Mouse (Mus musculus): ENCODE results near the gene Slc26a5. TPM values are rescaled to one million over a fixed set of nuclear protein-coding genes. Genes with fewer than 3 reads are reported as not detected.

The Slc26a5 gene
- 0.23 and 0.34 TPM in 2 replicates for polyA plus RNA-seq (2014; fragmentation: Nextera tagmentation; extraction: Ambion mirVana)

DNA sequence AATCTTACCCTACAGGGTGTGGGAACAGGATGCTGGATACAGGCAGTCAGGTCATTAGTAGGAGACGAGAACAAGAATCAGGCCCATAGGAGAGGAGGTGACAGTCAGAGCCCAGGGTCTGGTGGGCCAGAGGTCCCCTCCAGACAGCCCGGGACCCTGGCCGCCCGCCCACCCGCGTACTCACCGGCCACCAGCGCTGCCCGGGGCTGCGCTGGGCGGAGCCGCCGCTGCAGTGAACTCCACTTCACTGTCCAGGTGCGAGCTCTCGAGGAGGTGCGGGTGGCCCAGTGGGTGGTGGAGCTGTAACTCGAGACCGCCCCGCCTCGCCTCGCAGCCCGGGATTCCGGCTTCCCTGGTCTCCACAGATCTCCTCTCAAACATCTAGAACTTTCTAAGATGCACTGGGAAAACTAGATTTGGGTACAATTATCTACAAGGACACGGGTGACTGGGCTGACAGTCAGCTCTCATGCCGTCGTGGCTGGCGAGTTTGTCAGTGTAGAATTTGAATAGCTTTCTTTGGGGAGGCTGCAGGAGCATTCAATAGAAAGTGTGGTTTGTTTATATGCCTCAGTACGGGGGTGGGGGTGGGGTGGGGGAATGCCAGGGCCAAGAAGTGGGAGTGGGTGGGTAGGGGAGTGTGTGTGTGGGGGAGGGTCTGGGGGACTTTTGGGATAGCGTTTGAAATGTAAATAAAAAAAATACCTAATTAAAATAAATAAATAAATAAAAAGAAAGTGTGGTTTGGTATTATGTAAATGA is at the start of gene Slc26a5:
Gene Slc26a5 (minus strand): TSS at position 259 of the 762 bp plus-strand sequence.
- Histone ChIP-seq H3K27me3 (ENCODE audit: control insufficient read depth, insufficient read depth, low read length) (no peaks in the 10 kb centered on the region), H3K4me3 (replicated peaks; ENCODE audit: low read depth, low read length) (peak within 1 kb of the TSS; percentile 33), H3K36me3 (ENCODE audit: control insufficient read depth, insufficient read depth, low read length) (no peaks in the 10 kb centered on the region), H3K27ac (replicated peaks; ENCODE audit: low read depth, low read length) (0 out of 2 replicates have a peak within 1 kb of the TSS, but pooled peaks have one; percentile 14), H3K4me1 (ENCODE audit: control insufficient read depth, insufficient read depth, low read length) (peaks cover 6% of the 10 kb centered on the region), H3K9ac (replicated peaks; ENCODE audit: low read length) (peak within 1 kb of the TSS; percentile 31), H3K4me2 (ENCODE audit: low read length) (peak within 1 kb of the TSS; percentile 62), H3K9me3 (ENCODE audit: control insufficient read depth, low read length) (no peaks in the 10 kb centered on the region)
- ATAC-seq (ENCODE audit: low FRiP score, low TSS enrichment) (peak; percentile 57; the same call in 1 of the 2 replicates), DNase-seq (peak; percentile 44)
- WGBS, result 3% methylated on average over 29 of the region's 29 CpGs

DNA sequence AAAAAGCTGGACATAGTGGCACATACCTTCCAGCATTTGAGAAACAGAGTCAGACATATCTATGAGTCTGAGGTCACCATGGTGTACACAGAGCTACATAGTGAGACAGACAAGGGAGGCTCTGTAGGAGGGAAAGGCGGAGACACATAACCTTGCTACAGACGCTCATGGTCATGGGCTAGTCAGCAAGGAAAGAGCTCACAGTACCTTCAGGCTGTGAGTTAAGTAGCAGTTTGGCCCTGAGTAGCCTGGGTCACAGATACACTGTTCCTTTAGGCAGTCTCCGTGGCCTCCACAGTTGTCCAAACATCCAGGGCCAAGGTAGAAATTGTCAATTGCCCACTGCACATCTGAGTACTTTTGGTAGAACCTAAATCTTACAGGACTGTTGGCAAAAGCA is 49.4 kb upstream of the Slc26a5 start:
- Histone ChIP-seq H3K4me2 (ENCODE audit: low read length) (no peak overlapping the region), H3K27ac (replicated peaks; ENCODE audit: low read depth, low read length) (no peak overlapping the region), H3K4me3 (replicated peaks; ENCODE audit: low read depth, low read length) (no peak overlapping the region), H3K27me3 (ENCODE audit: control insufficient read depth, insufficient read depth, low read length) (no peaks in the 10 kb centered on the region), H3K9me3 (ENCODE audit: control insufficient read depth, low read length) (no peaks in the 10 kb centered on the region), H3K9ac (replicated peaks; ENCODE audit: low read length) (no peak overlapping the region), H3K36me3 (ENCODE audit: control insufficient read depth, insufficient read depth, low read length) (no peaks in the 10 kb centered on the region), H3K4me1 (ENCODE audit: control insufficient read depth, insufficient read depth, low read length) (no peaks in the 10 kb centered on the region)
- no peak for ATAC-seq (ENCODE audit: low FRiP score, low TSS enrichment)
- 89% methylated on average over 3 of the region's 3 CpGs for WGBS
- no peak for DNase-seq

DNA sequence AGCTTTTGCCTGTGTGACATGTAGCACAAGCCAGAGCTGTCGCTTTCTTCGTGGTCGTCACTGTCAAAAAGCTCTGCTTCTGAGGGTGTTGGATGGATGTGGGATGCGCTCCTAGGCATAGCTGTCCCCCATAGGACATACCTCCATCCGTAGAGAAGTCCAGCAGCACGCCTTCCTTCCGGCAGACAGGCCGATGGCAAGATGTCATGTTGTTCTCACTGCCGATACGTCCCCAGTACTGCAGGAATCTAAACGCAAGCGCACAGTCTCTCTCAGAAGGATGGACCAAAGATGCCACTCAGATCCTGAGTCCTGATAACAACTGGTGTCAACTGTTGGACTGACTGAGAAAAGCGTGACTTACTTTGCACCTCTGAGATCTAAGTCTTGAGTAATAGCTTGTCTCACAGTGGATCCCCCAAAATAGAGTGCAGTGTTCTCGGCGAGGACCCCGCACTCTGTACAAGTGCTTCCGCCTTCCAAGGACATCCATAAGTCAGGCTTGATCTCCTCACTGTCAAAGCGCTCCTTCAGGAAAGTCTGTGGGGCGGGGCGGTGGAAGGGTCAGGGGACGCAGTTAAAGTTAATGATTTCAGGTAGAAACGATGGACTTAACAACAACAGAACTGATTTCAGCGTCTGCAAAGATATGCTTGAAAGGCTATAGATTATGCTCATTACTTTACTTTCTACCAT is 47.6 kb upstream of the Slc26a5 start:
- Histone ChIP-seq H3K9ac (replicated peaks; ENCODE audit: low read length) (no peak overlapping the region), H3K27me3 (ENCODE audit: control insufficient read depth, insufficient read depth, low read length) (no peaks in the 10 kb centered on the region), H3K36me3 (ENCODE audit: control insufficient read depth, insufficient read depth, low read length) (no peaks in the 10 kb centered on the region), H3K9me3 (ENCODE audit: control insufficient read depth, low read length) (no peaks in the 10 kb centered on the region), H3K4me1 (ENCODE audit: control insufficient read depth, insufficient read depth, low read length) (no peaks in the 10 kb centered on the region), H3K4me3 (replicated peaks; ENCODE audit: low read depth, low read length) (no peak overlapping the region), H3K4me2 (ENCODE audit: low read length) (no peak overlapping the region), H3K27ac (replicated peaks; ENCODE audit: low read depth, low read length) (no peak overlapping the region)
- 91% methylated on average over 23 of the region's 23 CpGs for WGBS
- DNase-seq (no peak), ATAC-seq (ENCODE audit: low FRiP score, low TSS enrichment) (no peak)

DNA sequence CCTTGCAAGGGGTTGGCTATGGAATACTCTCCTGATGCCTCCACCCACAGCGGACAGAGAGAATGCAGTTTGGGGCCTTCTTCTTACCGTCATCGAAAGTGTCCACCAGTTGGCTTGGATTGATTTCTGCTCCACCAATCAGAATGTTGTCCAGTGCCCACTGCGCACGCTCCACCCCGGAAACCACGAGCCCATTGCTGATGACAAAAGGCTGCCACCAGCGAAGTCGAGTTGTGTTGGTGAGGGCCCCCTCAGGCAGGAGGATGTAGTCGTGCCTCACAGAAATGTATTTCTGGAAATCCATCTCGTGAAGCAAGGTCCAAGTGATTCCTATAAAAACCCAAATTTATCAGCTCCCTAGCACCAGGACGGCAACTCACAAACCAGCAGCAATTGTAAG is 45.3 kb upstream of the Slc26a5 start:
- ATAC-seq (ENCODE audit: low FRiP score, low TSS enrichment) (no peak), DNase-seq (no peak)
- no peaks in the 10 kb centered on the region for H3K27me3 ChIP-seq (ENCODE audit: control insufficient read depth, insufficient read depth, low read length)
- no peak overlapping the region for H3K4me2 ChIP-seq (ENCODE audit: low read length)
- no peaks in the 10 kb centered on the region for H3K4me1 ChIP-seq (ENCODE audit: control insufficient read depth, insufficient read depth, low read length)
- H3K9me3 ChIP-seq (ENCODE audit: control insufficient read depth, low read length), result no peaks in the 10 kb centered on the region
- 94% methylated on average over 12 of the region's 12 CpGs for WGBS
- no peak overlapping the region for H3K4me3 ChIP-seq (replicated peaks; ENCODE audit: low read depth, low read length)
- no peak overlapping the region for H3K27ac ChIP-seq (replicated peaks; ENCODE audit: low read depth, low read length)
- no peak overlapping the region for H3K9ac ChIP-seq (replicated peaks; ENCODE audit: low read length)
- no peaks in the 10 kb centered on the region for H3K36me3 ChIP-seq (ENCODE audit: control insufficient read depth, insufficient read depth, low read length)

DNA sequence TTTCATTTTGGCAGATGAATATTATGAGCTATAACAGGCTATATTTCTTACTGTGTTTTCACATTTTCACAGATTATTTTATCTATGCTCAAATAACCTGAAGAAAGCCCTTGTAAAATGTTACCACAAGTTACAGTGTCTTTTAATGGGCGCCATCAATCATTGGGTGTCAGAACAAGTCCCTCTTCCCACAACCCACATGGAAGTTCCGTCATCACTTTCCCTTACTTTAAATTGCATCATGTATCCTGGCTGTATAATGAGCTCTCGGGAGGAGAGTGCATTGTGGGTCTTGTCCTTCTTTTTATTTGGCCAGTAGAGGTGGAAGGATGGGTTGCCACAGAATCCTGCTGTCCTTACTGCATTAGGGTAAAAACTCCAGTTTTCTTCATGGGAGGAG is 44.3 kb upstream of the Slc26a5 start:
- Histone ChIP-seq H3K36me3 (ENCODE audit: control insufficient read depth, insufficient read depth, low read length) (no peaks in the 10 kb centered on the region), H3K4me2 (ENCODE audit: low read length) (no peak overlapping the region), H3K27ac (replicated peaks; ENCODE audit: low read depth, low read length) (no peak overlapping the region), H3K4me1 (ENCODE audit: control insufficient read depth, insufficient read depth, low read length) (no peaks in the 10 kb centered on the region), H3K4me3 (replicated peaks; ENCODE audit: low read depth, low read length) (no peak overlapping the region), H3K9me3 (ENCODE audit: control insufficient read depth, low read length) (no peaks in the 10 kb centered on the region), H3K27me3 (ENCODE audit: control insufficient read depth, insufficient read depth, low read length) (no peaks in the 10 kb centered on the region), H3K9ac (replicated peaks; ENCODE audit: low read length) (no peak overlapping the region)
- ATAC-seq (ENCODE audit: low FRiP score, low TSS enrichment), result no peak
- DNase-seq, result no peak
- WGBS, result 93% methylated on average over 3 of the region's 3 CpGs

DNA sequence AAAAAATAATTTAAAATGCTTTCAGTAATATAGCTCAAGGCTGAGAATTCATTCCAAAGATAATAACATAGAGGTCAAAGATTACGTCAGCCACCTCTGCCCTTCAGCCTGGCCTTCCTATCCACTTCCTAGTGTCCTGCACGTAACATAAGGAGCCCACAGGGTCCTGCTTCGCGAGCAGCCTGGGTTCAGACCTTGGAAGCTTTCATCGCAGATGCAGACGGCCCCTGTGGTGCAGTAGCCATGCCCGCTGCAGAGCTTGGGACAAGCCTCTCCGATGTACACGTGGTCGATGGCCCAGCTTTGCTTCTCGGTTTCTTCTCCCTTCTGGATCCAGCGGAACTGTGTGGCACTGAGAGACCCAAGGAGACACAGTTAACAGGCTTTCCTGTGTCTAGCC is 36.0 kb upstream of the Slc26a5 start:
- H3K27me3 ChIP-seq (ENCODE audit: control insufficient read depth, insufficient read depth, low read length), result no peaks in the 10 kb centered on the region
- no peak overlapping the region for H3K4me3 ChIP-seq (replicated peaks; ENCODE audit: low read depth, low read length)
- DNase-seq, result no peak
- ATAC-seq (ENCODE audit: low FRiP score, low TSS enrichment), result no peak
- no peak overlapping the region for H3K9ac ChIP-seq (replicated peaks; ENCODE audit: low read length)
- no peaks in the 10 kb centered on the region for H3K4me1 ChIP-seq (ENCODE audit: control insufficient read depth, insufficient read depth, low read length)
- H3K4me2 ChIP-seq (ENCODE audit: low read length), result no peak overlapping the region
- H3K9me3 ChIP-seq (ENCODE audit: control insufficient read depth, low read length), result no peaks in the 10 kb centered on the region
- 72% methylated on average over 12 of the region's 12 CpGs for WGBS
- no peak overlapping the region for H3K27ac ChIP-seq (replicated peaks; ENCODE audit: low read depth, low read length)
- 0 out of 2 replicates have a peak, but pooled peaks cover 3% of the 10 kb centered on the region for H3K36me3 ChIP-seq (ENCODE audit: control insufficient read depth, insufficient read depth, low read length)

DNA sequence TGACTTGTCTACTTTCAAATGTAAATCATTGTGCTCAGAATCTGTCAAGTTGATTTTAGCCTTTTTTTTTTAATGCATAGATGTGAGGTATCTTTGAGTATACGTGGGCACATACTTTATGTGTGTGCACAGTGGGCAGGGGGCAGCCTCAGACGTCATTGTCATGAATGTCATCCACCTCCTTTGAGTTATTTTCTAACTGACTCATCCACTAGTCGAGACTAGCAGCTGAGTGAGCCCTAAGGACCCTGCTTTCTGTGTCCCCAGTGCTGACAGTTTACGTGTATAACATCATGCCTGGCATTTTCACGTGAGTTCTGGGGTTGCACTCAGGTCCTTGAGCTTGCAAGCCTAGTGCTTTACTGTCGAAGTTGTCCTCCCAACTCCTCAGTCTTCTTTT is 35.5 kb upstream of the Slc26a5 start:
- no peak overlapping the region for H3K9ac ChIP-seq (replicated peaks; ENCODE audit: low read length)
- no peak overlapping the region for H3K4me2 ChIP-seq (ENCODE audit: low read length)
- no peak overlapping the region for H3K27ac ChIP-seq (replicated peaks; ENCODE audit: low read depth, low read length)
- H3K4me1 ChIP-seq (ENCODE audit: control insufficient read depth, insufficient read depth, low read length), result no peaks in the 10 kb centered on the region
- H3K27me3 ChIP-seq (ENCODE audit: control insufficient read depth, insufficient read depth, low read length), result no peaks in the 10 kb centered on the region
- ATAC-seq (ENCODE audit: low FRiP score, low TSS enrichment) (no peak), DNase-seq (no peak)
- no peaks in the 10 kb centered on the region for H3K9me3 ChIP-seq (ENCODE audit: control insufficient read depth, low read length)
- H3K36me3 ChIP-seq (ENCODE audit: control insufficient read depth, insufficient read depth, low read length), result 0 out of 2 replicates have a peak, but pooled peaks cover 3% of the 10 kb centered on the region
- 73% methylated on average over 6 of the region's 6 CpGs for WGBS
- H3K4me3 ChIP-seq (replicated peaks; ENCODE audit: low read depth, low read length), result no peak overlapping the region

DNA sequence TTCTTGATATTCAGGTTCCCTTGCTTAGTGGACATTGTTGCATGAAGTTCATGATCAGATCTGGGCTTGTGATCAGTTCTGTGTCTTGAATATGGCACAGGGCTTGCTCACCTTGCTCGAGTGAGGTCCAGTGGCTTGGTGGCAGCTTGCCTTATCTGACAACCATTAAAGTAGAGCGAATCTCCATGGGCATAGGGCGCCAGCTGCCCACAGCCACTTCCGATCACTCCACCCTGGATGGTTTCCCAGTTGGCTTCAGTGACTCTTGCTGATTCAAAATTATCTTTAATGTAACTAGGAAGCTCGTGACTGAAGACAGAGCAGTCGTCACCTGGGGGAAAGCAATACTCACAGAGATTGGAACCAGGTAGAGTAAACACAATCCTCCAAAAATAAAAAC is 33.5 kb upstream of the Slc26a5 start:
- DNase-seq (no peak), ATAC-seq (ENCODE audit: low FRiP score, low TSS enrichment) (no peak)
- Histone ChIP-seq H3K36me3 (ENCODE audit: control insufficient read depth, insufficient read depth, low read length) (0 out of 2 replicates have a peak, but pooled peaks cover 3% of the 10 kb centered on the region), H3K27ac (replicated peaks; ENCODE audit: low read depth, low read length) (no peak overlapping the region), H3K9ac (replicated peaks; ENCODE audit: low read length) (no peak overlapping the region), H3K4me2 (ENCODE audit: low read length) (no peak overlapping the region), H3K4me1 (ENCODE audit: control insufficient read depth, insufficient read depth, low read length) (no peaks in the 10 kb centered on the region), H3K9me3 (ENCODE audit: control insufficient read depth, low read length) (no peaks in the 10 kb centered on the region), H3K27me3 (ENCODE audit: control insufficient read depth, insufficient read depth, low read length) (no peaks in the 10 kb centered on the region), H3K4me3 (replicated peaks; ENCODE audit: low read depth, low read length) (no peak overlapping the region)
- 89% methylated on average over 6 of the region's 6 CpGs for WGBS

DNA sequence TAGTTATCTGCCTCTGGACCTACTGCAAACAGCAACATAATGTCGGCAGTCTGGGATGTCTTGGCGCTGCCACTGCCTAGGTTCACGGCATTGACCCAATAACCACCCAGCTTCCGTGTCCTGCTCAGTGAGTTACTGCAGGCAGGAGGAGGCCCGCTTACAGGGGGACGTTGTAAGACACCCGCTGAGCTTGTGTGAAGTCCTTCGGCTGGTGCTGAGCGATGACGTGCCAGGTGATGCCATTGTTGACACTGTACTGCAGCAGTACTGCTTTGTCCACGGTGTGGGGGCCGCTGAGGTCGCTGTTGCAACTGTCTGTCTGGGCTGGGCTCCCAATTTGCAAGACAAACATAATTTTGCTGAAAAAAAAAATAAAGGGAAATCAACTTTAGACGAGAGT is 31.2 kb upstream of the Slc26a5 start:
- H3K4me3 ChIP-seq (replicated peaks; ENCODE audit: low read depth, low read length), result no peak overlapping the region
- no peak overlapping the region for H3K27ac ChIP-seq (replicated peaks; ENCODE audit: low read depth, low read length)
- no peaks in the 10 kb centered on the region for H3K27me3 ChIP-seq (ENCODE audit: control insufficient read depth, insufficient read depth, low read length)
- no peaks in the 10 kb centered on the region for H3K9me3 ChIP-seq (ENCODE audit: control insufficient read depth, low read length)
- 80% methylated on average over 14 of the region's 14 CpGs for WGBS
- DNase-seq (no peak), ATAC-seq (ENCODE audit: low FRiP score, low TSS enrichment) (no peak)
- no peak overlapping the region for H3K4me2 ChIP-seq (ENCODE audit: low read length)
- H3K9ac ChIP-seq (replicated peaks; ENCODE audit: low read length), result no peak overlapping the region
- no peaks in the 10 kb centered on the region for H3K4me1 ChIP-seq (ENCODE audit: control insufficient read depth, insufficient read depth, low read length)
- H3K36me3 ChIP-seq (ENCODE audit: control insufficient read depth, insufficient read depth, low read length), result no peaks in the 10 kb centered on the region
